Mouse (Mus musculus) stomach, postnatal 0 days (tissue): Measurements from ENCODE around the gene Prss50.

ENCODE experiments used
- CTCF ChIP-seq: IDR thresholded peaks from 2 replicates; pipeline ENCODE4 v1.5.1; 2016; ENCODE audit warnings: antibody characterized with exemption, low read depth, mild to moderate bottlenecking, moderate library complexity
- EP300 ChIP-seq: optimal IDR thresholded peaks from 2 replicates; pipeline ENCODE3; 2016; ENCODE audit warnings: antibody characterized with exemption

DNA sequence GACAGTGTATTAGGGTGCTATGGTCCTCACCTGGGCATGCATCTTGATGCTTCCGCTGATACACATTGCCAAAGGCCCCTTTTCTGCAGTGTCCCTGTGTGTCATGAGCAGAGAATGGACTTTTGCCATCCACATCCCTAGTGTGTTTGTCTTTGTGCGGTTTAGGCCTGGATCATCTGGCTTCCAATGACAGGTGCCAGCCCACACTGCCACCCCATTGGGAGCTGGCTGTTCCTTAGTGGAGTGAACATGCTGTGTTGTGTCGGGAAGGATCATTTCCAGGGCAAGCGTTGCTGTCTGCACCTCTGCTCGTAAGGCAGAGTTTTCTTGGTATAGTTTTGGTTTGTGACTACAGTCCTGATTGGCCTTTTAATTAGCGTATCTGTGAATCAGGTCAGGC is 43.4 kb downstream of the Prss50 start:
- TF ChIP-seq EP300 (no peak), CTCF (no peak)
